Mouse (Mus musculus): ENCODE measurements around the gene Gm13305. TPM values are rescaled to one million over a fixed set of nuclear protein-coding genes. Genes with fewer than 3 reads are reported as not detected.

Gm13305 gene
- not detected for total RNA-seq (2023)

GRCm38 (mm10) chr4:42168503-42168902 is at the start of gene Gm13305:
TSS of gene Gm13305 (minus strand) at chr4:42168603.

GRCm38 (mm10) chr4:42153136-42153535 is 15.3 kb downstream of the Gm13305 start, which contains the start of gene Gm13306:
TSS of gene Gm13306 (plus strand) at chr4:42153436.

GRCm38 (mm10) chr4:42114517-42114916 is 53.9 kb downstream of the Gm13305 start, which contains the start of gene Gm13304:
TSS of gene Gm13304 (plus strand) at chr4:42114817.

Other genes with a start within 250 kb of the Gm13305 start
- not detected for gene Gm20878, start 227.0 kb downstream of the Gm13305 start, total RNA-seq (2023)
- gene Fam205a4, start 202.5 kb downstream of the Gm13305 start, total RNA-seq (2023), result not detected
- gene Gm21093, start 133.9 kb downstream of the Gm13305 start, total RNA-seq (2023), result not detected
- gene Gm3893, start 77.4 kb downstream of the Gm13305 start, total RNA-seq (2023), result not detected
- gene Gm13304, start 53.8 kb downstream of the Gm13305 start, total RNA-seq (2023), result not detected
- gene Gm13306, start 15.2 kb downstream of the Gm13305 start, total RNA-seq (2023), result not detected
- gene Gm10600, start 72.0 kb upstream of the Gm13305 start, total RNA-seq (2023), result not detected
- gene Ccl21b, start 87.2 kb upstream of the Gm13305 start, total RNA-seq (2023), result not detected
- gene Gm21953, start 125.7 kb upstream of the Gm13305 start, total RNA-seq (2023), result not detected
- gene Fam205a3, start 149.7 kb upstream of the Gm13305 start, total RNA-seq (2023), result 0.24 TPM

All from CD4-positive naive resting alpha-beta T cell, adult 57 days (primary cell).